Mouse (Mus musculus): ENCODE results near the gene Rab25.
"Not testable (repeated sequence)": the region's sequence is repeated elsewhere in the genome, so short reads cannot be mapped to it uniquely, and the experiment has no call there.

The Rab25 gene

DNA sequence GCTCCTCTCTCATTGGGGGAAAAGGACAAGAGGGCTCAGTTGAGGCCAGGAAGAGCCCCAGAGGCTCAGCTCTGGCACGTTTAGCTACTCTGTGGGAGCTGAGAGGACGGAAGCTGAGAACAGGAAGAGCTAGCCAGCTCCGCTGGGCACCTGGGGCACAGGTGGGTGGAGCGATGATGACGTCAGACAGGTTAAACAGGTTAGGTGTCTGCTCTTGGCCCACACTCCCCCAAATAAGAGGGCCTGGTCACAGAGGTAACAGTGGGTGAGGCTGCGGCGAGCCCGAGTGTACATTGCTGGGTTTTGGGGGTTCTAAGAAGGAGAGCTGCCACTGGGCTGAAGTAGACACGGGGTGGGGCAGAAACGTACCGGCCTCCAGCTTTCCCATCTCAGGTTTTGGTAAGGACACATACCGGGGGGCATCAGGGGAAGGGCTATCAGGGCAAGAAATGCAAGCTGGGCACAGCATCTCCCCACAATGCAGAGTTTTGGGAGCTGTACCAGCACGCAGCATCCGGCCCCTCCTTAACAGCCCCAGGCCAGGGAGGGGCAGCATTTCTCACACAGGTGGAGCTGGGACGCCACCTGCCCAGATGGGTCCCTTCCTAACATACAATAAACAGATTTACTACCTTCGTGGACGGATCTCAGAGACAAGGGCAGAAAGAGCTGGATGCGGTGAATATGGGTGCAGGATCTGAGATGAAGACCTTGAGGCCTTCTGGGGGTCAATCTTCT lies at the start of gene Rab25:
Gene Rab25, minus strand, starts transcription at position 121 of the 738 bp plus-strand sequence.
- no peak for DNase-seq (ENCODE audit: low spot score)

DNA sequence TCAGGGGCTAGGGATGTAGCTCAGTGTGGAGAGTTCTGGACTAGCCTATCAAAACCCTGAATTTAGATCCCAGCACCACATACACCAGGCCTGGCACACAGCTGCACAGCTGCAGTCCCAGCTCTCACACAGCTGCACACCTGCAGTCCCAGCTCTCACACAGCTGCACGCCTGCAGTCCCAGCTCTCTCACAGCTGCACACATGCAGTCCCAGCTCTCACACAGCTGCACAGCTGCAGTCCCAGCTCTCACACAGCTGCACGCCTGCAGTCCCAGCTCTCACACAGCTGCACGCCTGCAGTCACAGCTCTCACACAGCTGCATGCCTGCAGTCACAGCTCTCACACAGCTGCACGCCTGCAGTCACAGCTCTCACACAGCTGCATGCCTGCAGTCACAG lies 48.4 kb upstream of the Rab25 start:
- not testable (repeated sequence) for DNase-seq (ENCODE audit: low spot score)

DNA sequence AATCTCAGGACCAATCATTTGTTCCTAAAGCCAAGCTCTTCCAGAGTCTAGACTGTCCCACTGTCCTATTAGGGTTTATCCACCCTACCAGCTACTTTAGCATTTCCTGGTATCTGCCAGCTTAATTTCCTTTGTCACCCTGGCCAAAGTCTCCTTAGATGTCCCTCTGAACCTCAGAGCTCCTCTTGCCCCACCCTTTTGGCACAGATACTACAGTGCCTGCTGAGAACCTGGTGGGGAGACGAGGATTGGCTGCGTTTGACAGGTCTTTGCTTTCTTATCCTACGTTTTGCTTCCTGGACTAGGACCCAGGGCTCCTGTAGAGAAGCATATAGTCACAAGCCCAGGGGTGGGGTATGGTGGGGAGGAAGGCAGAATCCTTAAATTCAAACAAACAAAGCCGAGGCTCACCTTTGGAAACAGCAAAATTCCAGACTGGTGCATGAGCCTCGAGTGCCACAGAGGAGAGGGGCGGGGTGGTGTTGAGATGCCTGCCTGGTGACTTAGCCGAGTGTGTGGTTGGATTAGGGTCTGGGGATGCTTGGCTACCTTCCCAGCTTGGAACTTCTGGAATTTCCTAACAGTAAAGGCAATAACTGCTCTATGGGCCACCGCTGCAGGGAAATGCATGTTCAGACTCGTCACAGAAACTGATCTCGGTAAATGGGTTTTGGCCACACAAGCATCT lies 45.9 kb upstream of the Rab25 start:
- no peak for DNase-seq (ENCODE audit: low spot score)

DNA sequence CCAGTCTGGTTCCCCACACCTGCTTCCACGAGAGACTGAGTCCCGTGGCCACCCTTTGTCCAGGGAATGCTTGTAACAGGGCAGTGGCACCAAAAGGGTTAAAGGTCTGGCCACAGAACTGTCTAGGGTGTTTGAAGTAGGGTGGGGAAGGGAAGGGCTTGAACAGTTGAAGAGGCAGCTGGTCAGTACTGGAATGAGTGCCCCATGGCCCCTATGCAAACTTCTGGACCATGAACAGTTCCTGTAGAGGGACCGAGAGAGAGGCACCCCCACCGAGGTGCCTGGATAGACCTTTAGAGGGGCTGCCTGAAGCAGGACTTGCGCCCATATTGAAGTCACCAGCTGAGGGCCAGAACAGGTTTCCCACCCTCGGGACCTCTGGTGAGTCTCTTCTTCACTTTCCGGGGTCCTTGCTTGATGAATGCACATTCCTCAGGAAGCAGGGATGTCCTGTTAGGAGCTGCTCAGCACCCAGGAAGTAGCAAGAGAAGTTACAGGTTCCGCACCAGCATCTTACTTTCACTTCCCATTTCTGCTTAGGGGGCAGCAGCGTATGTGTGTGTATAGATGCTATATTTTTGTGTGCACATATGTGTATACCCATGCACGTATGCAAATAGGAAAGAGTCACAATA lies 45.0 kb upstream of the Rab25 start:
- no peak for DNase-seq (ENCODE audit: low spot score)

DNA sequence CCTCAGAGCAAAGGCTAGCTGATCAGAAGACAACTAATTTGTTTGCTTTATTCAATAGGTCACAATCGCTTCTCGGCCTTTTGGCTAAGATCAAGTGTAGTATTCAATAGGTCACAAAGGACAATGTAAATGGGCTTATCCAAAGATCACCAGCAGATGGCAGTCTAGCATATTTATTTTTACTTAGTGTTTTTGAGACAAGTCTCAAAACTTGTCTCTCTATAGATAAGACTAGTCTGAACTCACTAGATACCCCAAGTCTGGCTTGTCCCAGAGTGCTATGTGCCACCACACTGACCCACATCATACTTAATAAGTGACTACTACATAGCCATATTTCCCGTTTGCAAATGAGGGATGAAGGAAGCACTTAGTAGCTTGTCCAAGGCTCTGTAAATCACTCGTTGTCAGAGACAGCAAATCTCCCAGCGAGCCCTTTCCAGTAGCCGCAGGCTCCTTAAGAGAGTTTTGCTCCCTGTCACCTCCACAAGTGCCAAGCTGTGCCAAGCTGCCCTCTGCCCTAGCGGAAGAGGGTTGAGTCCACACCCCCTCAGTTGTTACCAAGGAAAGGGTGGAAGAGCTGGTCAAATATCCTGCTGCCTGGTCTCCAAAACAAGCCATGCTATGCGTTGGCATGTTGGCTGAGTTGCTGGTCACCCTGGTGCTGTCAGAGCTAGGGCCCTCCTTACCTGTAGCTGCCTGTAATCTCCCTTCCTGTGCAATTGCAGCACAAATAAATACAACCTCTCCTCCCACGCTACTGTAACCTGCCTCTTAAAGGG lies 44.0 kb upstream of the Rab25 start:
- no peak for DNase-seq (ENCODE audit: low spot score)

DNA sequence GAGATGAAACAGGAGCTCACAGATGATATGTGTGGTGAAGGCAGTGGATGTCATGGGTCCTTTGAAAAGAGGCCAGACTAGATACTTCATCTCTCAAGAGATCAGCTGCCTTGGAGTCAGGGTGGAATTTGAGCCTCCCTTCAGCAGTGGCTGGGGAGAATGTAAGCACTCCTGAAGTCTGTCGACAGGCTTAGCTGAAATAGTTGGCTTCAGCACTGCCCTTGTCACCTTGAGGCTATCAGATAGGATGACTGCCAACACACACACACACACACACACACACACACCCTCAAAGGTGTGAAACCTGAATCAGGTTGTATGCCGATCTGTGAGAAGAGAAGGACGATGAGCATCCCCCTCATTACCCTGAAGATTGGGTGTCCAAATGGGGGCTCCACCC lies 42.9 kb upstream of the Rab25 start:
- no peak for DNase-seq (ENCODE audit: low spot score)

DNA sequence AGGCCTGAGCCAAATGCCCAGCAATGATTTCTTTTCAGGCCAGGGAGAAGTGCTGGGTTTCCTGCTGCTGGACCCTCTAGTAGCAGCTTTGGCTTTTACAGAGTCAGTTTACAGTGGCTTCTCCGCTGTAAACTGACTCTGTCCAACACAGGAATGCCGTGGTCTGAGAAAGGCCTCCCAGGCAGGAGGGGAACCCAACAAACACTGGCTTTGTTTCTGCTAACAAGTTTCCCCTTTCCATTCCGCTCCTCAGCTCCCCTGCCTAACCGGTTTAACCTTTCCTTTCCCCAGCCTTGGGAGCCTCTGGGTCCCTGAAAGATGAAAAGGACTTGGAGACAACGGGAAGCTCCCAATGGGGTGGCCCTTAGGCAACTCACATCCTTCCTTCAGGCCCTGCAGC lies 42.1 kb upstream of the Rab25 start:
- no peak for DNase-seq (ENCODE audit: low spot score)

DNA sequence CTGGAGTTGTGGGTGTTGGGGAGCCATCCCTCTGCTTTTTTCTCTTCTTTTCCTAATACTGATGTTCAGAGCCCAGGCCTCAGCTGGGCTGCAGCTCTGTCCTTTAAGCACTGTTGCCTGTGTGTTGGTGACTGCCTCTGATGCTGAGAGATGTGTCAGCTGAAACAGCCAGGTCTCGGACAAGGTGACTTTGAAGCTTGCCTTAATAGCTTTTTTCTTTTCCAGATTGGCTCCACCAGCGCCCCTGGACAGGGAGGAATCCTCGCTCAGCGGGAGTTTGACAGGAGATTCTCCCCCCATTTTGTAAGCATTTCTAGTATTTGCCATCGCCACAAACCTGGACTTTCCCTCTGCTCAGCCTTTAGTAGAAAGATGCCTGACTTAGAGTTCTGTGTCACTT lies 38.5 kb upstream of the Rab25 start:
- DNase-seq (ENCODE audit: low spot score), result no peak

DNA sequence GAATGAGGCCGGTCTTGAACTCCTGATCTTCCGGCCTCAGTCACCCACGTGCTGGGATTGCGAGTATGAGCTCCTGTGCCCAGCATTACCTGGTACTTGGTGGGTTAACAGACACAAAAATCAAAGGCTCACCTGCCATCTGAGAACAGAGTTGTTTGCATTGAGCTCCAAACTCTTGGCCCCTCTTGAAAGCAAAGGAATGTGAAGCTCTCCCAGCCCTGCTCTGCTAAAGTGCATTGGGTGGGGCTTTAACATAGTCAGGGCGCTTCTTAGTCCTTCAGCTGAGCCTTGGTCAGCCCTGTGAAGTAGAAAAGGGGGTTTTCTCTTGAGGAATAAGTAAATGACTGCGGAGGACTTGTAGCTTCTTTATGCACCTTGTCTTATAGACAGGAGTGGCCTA lies 37.7 kb upstream of the Rab25 start:
- no peak for DNase-seq (ENCODE audit: low spot score)

DNA sequence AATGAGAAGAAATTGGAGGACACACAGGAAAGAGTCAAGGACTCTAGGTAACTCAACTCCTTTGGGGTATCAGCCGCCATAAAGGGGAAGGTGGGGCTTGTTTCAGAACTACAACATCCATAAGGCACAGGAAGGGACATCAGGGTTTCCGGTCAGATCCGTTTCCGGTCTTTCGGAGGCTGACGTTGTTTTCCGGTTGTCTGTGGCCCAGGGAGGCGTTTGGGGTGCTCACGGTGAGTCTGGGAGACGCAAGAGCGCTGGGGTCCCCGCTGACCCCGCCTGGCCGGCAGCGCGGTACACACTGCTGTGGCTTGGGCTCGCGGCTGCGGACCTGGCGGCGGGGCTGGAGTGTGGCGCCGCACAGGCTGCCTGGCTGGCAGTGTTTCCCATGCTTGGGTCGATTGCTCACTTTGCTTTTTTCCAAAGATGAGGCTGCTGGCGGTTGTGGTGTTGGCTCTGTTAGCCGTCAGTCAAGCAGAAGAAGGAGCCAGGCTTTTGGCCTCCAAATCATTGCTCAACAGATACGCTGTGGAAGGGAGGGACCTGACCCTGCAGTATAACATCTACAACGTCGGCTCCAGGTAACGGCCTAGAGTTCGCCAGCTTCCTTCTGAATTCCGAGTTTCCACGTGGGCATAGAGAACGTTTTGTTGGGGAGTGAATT lies 31.5 kb upstream of the Rab25 start:
- DNase-seq (ENCODE audit: low spot score), result no peak

DNA sequence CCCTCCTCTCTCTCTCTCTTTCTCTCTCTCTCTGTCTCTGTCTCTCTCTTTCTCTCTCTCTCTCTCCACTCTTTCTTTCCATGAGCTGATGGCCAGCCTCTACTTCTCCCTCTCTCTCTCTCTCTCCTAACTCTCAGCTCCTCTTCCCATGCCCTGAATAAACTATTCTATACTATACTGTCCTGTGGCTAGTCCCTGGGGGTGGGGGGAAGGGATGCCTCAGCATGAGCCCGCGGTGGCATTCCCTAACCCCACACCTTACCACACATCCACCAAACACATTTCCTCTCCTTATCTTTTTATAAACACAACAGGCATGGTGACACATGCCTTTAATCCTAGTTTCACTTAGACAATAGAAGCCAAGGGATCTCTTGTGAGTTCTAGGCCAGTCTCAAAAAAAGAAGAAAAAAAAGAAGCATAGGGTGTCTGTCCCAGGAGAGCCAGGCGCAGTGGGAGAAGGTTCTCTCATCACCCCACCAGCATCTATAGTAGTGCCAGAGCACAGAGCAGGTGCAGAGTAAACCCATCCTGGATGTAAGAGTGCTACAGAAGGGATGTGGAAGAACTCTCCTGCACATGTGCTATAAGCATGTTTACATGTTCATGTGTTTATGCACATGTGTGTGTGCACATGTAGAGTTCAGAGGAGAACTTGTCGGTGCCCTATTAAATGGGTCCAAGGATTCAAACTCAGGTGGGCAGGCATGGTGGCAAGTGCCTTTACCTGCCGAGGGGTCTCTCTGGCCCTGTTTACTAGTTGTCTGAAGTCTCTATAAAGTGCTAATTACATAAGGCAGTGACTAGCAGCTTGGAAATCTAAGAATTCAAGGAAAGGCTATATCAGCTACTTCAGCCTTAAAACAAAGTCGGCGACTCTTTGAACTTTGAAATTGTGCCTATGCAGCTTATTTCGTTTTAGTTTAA lies 30.7 kb upstream of the Rab25 start:
- no peak for DNase-seq (ENCODE audit: low spot score)

DNA sequence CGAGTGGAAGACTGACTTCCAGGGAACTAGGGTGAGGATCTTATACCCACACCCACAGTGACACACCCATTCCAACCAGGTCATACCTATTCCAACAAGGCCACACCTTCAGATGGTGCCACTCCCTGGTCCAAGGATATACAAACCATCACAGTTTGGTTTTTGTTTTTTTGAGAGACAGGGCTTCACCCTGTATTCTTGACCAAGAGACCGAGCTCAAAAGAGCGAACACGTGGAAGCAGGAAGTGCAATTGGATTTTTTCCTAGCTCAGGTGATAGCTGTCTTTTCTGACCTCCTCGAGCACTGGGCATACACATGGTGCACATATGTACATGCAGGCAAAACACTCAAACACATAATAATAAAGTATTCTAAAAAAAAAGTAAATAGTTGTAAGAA lies 29.7 kb upstream of the Rab25 start:
- DNase-seq (ENCODE audit: low spot score), result not testable (repeated sequence)

DNA sequence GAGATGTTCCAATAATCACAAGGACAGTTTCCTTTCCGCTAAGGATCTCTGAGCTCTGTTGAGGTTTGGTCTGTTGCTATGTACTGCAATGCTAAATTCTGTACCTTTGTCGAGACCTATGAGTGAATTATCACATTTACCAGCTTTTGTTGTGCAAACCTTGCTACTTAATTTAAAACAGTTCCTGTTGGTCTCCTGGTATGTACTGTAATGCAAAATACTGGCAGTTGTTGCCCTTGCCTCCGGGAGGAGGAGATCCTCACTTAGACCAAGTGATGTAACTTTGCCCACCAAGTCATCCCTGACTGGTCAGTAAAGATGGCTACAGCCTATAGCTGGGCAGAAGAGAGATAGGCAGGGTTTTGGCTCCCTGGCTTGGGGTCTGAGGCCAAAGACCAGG lies 27.4 kb upstream of the Rab25 start, which contains the start of gene Ssr2:
Gene Ssr2, plus strand, starts transcription at position 337 of the 400 bp plus-strand sequence.
- no peak for DNase-seq (ENCODE audit: low spot score)

DNA sequence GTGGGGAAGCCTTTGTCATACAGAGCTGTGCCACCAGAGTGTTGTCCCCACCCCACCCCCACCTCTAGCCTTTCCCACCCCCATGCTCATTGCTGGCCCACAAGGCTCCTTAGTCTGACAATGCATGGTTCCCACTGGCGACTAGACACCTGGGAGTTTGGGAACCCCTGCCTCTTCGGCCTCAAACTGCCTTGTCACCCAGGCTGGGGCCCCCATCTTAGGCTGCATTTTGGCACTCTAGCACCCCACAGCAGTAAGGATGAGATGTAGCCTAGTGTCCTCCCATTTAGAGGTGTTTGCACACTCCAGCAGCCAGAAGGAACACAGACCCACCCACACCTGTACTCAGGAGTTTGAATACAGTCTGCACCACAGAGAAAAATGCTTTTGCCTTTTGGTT lies 25.7 kb upstream of the Rab25 start:
- DNase-seq (ENCODE audit: low spot score), result no peak

DNA sequence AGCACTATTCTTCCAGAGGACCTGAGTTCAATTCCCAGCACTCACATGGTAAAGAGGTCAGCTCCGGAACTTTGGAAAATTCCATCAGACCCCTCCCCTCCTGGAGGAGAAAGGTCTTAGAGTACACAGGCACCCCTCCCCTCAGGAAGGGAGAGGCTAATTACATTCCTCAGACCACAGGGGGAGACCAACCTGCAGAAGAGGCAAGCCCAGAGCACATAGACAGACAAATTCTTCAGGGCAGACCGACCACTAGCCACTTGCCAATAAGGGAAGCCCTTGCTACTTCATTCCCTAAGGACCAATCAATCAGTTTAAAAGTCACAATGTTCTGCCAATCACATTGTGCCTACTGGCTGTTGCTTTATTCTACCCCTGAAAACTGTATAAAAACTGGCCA lies 24.7 kb upstream of the Rab25 start:
- no peak for DNase-seq (ENCODE audit: low spot score)

DNA sequence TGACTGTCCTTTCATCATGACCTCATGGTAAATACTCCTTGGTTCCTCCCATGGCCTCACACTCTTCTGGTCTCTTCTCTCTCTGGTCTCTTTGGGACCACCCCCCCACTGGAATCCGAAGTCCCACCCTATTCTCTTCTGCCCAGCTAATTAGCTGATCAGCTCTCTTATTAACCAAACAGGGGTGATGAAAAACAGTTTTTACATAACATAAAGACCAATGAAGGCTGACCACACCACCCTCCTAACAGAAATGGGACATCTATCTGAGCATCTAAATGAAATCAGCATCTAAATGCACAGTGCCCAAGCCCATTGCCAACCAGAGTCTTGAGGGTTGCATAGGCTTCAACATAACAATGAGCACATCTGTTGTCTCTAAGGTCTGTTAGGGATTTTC lies 23.8 kb upstream of the Rab25 start:
- no peak for DNase-seq (ENCODE audit: low spot score)

DNA sequence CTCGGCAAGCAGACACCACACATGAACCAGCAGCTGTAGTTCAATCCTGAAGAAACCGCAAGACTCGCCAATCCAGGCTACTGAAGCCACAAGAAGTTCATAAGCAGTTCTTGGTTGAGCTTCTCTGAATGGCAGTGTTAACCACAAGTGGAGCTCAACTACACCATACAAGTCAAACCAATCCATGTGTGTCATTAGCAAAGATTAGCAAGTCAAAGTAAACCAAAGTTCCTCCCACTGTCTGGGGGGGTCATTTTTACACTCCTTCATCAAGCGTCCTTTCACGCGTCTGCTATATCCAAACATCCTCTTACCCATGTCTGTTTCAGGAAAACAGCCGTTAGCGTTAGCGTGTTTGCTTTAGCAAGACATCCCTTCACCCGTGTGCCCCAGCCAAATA lies 22.2 kb upstream of the Rab25 start:
- DNase-seq (ENCODE audit: low spot score), result no peak

DNA sequence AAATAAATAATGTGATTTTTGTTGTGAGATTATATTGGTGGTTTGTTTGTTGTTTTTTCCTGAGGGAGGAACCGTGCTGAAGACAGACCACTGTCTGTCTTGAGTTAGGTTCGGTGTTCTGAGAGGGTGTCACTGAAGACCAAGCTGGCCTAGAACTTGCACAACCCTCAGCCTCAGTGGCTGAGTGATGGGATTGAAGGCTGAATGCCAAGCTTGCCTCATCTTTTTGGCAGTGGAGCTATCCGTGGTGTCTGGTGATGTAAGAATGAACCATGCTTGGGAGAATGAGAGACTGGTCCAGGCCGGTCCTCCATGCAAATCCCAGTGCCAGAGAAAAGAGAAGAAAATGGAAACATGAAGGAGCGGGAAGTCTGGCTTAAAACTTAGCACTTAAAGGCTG lies 21.6 kb upstream of the Rab25 start:
- no peak for DNase-seq (ENCODE audit: low spot score)

DNA sequence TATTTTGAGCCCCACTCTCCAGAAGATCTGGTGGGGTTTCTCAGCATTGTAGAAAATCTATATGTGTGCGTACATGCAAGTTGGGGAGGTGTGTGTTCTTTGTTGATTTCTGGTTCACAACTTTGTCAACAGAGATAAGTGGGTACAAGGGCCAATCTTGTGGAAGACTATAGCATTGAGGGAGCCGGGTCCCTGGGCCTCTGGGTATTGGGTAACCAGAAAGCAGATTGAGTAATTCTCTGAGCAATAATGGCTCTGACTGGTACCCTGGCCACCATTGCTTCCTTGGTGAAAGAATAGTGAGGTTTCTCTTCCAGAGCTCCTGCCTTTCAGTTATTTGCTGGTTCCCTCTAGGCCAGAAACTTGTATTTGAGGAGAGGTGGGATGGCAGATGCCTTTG lies 21.0 kb upstream of the Rab25 start:
- no peak for DNase-seq (ENCODE audit: low spot score)

DNA sequence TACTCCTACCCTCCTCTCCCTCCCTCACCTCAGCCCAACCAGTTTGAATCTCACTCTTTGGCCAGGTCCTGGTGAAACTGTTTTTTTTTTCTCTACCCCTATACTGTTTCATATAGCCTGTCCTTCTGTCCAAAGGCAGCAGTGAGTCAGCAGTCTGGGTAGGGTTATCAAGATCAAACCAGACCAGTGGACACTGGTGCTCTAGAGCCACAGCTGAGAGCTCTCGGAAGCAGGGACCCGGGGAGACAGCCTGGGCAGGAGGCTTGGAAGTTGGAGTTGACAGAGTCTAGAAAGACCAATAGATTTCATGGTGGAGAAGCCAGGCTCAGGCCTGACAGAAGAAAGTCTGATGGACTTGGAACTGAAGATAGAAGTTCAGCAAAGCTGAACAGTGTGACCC lies 20.5 kb upstream of the Rab25 start:
- DNase-seq (ENCODE audit: low spot score), result no peak

DNA sequence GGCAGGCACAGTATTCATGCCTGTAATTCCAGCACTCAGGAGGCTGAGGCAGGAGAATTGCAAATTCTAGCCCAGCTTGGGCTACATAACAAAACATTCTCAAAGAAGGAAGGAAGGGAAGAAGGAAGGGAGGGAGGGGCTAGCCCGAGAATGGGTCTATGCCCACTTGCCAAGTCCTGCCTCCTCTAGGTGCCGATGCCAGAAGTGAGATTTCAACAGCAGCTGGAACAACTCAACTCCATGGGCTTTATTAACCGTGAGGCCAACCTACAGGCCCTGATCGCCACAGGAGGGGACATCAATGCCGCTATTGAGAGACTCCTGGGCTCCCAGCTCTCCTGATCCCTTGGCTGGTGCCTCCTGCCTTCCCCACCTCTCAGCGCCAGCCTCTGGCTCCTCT lies 19.8 kb upstream of the Rab25 start:
- DNase-seq (ENCODE audit: low spot score), result no peak

Measured in urinary bladder, postnatal 10 days (tissue).